Mouse (Mus musculus) A20 (cell line): ENCODE data around the gene Mgat5b.

Source experiments
- DNase-seq: peaks from one replicate; pipeline ENCODE4 v3.0.0-alpha.2; 2011; ENCODE audit warnings: low read depth, low spot score

The Mgat5b gene

DNA sequence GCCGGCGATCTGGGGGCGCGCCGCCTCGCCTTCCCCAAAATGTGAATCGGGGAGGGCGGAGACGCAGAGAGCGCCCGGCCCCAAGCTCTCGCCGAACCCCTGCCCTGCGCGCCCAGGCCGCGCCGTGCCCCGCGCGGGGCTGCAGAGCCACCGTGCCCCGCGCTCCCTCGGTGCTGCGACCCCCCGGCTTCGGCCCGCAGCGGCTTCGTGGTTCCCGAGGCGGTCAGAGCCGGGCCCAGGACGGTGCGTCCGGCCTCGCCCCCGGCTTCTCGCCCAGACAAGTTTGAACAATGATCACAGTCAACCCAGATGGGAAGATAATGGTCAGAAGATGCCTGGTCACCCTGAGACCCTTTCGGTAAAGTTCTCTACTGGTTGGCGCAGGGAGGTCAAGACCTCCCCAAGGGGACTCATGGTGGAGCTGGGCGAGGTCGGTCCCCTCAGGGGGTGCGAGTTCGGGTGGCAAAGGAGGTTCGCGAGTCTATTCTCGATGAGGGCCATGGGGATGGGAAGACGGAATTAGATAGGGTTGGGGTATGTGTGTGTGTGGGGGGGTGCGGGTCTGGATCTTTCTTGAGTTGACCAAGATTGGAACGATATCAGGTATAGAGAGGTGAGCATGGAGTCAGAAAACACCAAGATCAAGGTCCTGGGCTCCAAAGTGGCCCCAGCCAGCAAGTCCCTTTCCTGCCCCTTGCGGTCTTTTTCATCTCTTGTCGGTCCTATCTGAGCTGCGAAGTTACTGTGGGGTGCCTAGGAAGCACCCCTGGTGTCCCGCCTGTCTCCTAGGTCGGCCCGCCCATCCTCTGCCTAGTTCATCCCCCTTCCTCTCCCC is 740 bp downstream of the Mgat5b start:
- DNase-seq = no peak

DNA sequence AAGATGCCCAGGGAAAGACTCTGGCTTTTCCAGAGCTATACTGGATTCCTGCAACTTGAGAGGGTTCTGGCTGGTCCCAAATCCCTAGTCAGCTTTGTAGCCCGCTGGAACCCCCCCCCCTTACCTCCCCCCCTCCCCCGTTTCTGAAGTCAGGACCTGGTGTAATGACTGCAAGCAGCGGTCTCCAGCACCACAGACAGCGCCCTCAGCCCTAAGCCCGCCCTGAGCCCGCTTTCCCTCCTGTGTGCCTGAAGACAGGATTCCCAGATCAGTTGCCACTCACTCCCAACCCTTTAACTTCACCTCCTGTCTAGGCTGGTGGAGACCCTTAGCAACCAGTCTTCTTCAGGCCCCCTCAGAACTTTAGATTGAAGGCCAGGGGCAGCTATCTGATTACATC is 2.1 kb downstream of the Mgat5b start:
- DNase-seq = no peak

DNA sequence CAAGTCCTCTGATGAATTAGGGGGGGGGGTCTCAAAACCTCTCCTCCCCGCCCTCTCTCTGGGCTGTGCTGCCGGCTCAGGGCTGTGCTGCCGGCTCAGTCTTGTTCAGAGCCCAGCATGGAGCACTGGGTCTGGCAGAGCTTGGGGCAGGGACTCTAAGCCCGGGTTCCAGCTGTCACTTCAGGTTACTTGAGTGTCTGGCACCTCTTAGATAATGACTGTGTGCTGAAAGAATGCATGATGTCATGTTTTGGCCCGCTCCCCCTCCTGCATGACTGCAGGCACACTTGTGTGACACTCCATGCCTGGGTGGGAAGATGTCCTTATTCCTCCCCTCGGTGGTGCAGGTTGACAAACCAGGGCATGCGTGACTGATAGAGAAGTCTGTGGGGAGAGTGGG is 3.4 kb downstream of the Mgat5b start:
- DNase-seq = no peak

DNA sequence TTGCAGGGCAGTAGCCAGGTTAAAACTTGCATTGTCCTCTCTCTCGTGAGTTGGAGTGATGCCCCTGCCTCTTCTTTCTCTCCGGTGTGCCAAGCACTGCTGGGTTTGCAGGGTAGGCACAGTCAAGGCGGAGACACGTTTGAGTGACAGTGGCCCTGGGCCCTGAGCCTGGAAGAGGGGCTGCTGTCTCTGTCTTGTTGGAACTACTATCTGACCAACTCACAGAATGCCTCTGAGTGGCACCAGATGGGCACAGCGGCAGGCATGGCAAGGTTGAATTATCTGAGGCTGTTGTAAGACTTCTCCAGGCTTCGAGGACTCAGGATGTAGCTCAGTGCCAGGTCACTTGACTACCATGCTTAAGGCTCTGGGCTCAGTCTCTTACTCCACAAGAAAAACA is 9.4 kb downstream of the Mgat5b start:
- no peak for DNase-seq

DNA sequence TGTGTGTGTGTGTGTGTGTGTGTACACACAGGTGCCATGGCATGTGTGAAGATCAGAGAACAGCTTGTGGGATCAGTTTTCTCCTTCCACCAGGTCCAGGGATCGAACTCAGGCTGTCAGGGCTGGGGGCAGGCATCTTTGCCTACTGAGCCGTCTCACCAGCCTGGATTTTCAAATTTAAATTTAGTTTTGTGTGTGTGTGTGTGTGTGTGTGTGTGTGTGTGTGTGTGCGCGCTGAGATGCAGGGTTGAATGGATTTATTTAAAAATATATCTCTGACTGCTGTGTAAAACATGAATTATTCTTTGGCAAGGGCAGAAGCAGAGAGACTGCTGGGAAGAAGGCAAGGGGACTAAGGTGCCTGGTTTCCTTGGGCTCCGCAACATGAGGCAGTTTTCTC is 16.2 kb downstream of the Mgat5b start:
- DNase-seq = no peak

DNA sequence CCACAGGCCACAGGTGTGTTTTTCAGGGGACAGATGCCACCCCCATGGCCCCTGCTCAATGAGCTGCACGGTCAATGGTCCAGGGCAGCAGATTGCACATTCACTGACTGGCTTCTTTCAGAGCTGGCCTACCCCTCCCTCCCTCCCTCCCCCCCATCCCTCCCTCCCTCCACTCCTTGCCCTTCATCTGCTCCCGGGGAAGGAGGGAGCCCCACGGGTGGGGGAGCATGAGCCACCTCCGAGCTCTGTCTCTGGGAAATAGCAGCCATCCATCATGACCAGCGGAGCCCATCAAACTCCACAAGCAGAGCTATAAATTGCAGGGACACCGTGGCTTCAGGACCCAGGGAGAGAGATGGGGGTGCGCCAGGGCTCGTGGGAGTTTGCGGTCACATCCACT is 16.7 kb downstream of the Mgat5b start:
- DNase-seq = no peak

DNA sequence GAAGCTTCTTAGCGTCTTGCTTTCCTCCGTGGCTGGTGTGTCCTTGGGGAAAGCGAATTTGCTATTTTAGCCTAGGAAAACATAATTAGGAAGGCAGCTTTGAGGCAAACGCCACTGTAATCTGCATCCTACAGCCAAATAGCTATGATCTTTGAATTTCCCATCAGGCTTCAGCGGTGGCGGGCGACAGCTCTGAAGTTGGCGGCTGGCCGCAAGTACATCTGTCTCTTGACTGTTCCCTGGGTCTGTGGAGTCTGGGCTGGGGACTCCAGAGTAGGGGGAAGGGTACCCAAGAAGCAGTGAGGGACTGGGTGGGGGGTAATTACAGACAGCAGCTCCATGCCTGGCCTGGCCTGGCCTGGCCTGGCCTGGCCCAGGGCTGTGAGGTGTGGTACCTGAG is 17.3 kb downstream of the Mgat5b start:
- DNase-seq = no peak

DNA sequence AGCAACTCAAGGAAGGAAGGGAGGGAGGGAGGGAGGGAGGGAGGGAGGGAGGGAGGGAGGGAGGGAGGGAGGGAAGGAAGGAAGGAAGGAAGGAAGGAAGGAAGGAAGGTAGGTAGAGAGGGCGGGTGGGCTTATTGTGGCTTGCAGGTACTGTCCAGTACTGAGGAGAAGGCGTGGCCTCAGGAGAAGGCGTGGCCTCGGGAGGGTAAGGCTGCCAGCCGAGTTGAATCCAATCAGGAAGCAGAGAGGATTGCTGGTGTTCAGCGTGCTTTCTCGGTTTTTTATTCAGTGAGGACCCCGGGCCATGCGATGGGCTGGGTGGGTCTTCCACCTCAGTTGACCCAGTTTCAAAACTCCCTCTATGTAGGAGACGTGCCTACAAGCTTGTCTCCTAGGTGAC is 18.5 kb downstream of the Mgat5b start:
- DNase-seq = no peak

DNA sequence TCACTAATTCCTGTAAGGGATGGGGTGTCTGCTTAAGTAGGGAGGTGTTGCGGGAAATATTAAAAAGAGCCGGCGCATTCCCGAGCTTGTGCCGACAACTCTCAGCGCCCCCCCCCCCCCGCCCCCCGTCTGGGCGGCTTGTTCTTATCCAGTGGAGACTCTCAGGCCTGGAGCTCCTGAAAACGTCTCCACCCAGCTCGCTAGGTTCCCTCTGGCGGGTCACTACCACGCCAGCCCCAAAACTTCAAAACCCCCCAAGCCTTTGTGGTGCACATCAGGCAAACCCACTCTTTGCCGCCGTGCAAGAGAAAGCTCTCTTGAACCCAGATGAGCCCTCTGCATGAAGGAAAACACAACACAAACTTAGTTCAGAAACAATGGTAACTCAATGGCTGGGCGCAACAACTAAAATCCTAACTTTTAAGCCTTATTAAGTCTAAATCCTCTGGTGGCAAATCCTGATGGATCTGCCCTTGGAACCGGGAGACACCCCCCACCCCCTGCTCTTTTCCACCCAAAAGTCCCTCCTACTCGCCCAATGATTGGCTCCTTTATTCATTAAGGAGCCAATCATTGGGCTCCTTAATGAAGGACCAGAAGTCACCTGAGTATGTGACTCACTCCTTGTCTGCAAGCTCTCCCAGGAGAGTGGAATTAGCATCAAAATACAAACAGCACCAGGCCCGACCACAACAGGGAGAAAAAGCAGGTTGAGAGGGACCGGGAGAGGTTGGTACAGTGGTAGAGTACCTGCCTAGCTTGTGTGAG is 21.6 kb downstream of the Mgat5b start:
- DNase-seq = no peak

DNA sequence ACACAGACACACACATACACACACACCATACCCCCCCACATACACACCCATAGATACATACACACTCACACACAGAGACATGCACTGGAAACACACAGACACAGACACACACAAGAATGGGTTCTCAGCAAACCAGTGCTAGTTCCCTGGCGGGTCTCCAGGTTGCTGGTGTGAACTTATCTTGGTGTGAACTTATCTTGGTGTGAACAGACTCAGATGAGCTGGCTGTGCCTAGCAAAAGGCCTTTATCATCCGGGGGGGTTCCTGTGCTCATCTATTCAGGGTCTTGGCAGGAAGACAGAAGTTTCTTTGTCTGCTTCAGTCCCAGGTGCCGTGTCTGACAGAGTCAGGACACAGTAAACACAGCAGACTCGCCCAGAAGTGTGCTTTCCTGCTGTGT is 25.7 kb downstream of the Mgat5b start:
- DNase-seq = no peak

DNA sequence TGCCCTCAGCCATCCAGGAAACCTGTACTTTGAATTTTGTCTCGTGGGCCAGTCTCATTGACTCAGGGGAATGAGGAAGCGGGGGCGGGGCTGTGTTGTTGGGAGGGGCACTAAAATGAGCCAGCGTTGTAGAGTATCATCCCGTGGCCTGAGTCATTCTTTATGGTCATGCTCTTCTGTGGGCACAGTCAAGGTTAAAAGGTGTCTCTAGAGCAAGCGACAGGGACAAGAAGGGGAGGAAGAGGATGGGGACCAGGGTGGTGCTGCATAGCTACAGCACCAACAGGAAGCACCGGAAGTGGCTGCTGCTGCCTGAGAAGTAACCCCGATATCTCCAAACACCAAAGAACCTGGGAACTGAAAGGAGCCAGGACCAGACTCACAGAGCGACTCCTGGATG is 31.2 kb downstream of the Mgat5b start:
- DNase-seq = no peak

DNA sequence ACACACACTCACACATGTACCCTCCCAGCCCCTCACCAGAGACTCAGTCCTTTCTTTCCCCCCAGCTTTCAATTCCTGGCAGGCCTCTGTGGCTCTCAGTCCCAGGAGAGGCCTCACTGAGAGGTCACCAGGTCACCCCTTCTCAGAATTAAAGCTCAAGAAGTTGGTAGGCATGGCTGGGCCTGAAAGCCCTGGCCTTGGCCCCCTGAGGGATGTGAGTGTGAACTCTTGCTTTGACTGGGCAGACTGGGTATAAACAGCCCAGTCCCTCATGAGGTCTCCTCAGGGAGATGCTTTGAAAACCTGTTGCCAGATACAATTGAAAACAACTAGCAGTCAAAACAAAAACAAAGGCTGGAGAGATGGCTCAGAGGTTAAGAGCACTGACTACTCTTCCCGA is 32.8 kb downstream of the Mgat5b start:
- DNase-seq = no peak

DNA sequence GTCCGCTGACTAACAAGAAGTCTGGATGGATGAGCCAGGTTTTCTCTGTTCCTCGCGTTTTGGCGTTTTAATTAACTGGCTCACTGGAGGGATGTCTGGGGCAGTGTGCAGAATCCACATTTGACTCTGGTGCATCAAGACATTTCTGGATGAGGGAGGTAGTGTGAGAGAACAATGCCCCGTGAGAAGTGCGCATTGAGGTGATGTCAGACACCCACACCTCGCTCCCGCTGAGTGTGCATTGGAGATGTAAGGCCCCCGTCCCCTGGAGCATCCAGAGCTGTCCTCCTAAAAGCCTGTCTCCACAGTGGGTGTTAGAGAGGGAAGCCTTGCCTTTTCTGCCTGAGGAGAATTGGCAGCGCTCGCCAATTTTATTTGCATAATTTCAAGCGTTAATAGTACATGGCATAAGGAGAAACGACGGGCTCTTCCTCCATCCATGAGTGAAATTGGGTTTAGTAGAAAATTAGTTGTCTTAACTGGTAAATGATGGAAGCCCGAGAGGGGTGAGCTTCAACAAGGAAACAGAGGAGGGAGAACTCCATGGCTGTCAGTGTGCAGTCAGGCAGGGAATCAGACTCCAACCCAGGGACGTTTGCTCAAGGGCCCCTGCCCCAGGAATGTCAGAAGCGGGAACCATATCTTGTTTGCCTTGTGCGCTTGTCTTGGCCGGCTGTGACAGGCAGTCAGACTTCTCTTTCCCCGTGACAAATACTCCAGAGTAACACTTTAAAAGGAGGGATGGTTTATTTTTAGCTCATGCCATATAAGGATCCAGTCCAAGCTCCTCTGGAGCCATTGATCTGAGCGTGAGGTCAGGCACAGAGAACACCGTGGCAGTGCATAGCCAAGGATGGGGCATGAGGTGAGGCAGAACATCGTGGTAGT is 35.8 kb downstream of the Mgat5b start:
- DNase-seq = no peak

DNA sequence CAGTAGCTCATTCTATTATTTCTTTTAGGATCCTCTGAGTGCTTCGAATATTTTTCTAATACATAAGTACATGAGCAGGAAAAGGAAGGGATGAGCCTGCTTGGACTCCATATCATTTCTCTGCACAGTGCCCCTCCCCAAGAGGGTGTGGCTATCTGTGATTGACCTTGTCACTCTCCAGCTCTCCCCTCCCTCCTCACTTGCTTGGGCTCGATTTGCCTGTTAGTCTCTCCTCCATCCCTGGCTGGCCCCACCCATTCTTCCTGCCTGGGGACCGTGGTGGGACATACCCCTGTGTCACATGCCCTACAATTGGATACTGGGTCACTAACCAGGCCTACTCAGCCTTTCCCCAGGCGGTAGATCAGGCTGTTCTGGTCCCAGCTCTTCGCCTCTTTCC is 39.9 kb downstream of the Mgat5b start:
- no peak for DNase-seq

DNA sequence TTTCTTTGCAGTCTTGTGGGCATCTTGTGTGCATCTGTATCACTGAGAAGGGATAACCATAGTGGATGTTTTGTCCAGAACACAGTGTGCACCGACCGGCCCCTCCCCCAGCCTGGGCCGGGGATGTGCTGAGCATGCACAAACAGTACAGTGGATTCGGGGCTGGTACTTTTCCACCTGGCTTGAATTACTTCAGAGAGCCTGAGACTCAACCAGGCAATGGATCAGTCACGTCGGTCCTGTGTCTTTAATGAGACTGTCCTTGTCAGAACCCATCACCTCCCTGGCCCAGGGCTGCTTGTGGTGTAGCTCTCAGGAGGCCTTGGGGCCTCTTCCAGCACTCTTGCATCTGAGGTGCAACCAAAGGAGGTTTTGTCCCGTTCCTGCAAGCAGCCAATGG is 46.4 kb downstream of the Mgat5b start:
- DNase-seq = no peak

DNA sequence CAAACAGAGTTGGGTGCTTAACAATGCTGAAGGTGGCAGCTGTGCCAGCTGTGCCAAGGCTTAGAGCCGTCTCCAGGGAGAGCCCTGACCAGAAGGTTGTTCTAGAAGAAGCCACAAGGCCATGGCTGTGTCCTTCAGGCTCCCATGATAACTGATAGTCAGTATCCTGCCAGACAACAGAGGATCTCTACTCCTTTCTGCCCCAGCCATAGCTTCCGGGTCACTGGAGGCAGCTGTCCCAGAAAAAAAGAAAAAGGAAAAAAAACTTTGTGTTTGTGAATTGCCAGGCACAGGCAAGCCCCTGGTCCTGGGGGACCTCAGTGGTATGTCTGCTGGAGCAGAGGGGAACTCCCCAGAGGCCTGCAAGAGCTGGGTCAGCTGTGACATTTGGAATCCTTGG is 47.3 kb downstream of the Mgat5b start:
- no peak for DNase-seq

DNA sequence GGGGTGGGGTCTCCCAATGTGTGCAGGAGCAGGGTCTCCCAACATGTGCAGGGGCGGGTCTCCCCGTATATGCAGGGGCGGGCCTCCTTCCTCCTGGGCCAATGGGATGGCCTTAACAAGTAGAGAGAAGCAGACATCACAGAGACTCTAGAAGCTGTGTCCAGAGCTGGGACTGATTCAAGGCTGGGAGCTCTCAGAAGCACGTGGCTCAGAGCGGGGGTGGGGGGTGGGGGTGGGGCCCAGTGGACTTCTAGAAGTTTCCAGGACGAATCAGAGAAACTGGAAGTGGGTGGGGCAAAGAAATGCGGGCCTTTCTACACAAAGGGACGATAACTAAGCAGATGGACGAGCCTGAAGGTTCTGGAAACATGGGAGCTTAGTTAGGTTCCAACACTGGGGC is 49.9 kb downstream of the Mgat5b start:
- DNase-seq = no peak

DNA sequence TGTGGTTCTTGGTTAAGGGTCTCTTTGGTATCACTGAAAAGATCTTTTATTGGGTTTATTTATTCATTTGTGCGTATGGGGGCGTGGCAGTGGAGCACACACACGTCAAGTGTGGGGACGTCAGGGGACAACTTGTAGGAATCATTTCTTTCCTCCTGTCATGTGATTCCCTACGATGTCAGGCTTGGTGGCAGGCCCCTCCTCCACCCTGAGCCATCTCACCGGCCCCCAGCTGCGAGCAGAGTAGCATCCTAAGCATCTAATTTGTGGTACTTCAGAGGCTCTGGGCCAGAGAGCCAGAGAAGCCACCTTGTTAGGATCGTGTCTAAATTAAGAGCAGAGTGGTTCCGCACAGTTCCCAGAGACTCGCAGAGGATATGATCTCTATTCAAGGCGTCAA is 50.8 kb downstream of the Mgat5b start:
- no peak for DNase-seq

DNA sequence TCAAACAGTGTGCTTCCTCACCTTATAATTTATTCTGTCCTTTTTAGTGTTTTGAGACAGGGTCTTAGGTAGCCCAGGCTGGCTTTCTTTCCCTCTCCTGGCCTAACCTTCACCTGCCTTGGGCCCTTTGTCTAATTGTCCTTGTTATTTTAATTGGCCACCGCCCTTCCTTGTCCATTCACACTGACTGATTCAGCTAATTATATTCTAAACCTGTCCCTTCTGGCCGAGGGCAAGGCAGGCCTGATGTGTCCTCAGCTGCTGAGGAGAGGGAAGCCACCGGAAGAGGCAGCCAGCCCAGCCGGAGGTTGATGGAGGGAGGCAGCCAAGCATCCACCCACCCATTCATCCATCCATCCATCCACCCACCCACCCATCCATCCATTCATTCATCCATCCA is 52.2 kb downstream of the Mgat5b start:
- no peak for DNase-seq

DNA sequence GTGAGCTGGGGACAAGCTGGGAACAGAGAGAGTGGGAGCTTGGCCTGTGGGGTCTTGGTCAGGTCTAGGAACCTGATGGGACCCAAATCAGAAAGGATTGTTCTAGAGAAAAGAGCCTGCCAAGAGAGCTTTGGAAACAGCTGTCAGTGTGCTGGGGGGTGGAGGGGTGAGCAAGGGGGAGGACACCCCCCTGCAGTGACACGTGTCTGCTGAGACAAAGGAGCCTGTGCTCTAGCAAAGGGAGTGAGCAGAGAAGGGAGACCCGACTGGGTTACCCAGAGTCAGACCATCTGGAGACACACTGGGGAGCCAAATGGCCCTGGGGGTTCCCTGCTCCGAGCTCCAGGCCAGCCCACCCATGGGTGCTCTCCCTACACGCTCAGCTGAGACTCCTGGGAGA is 54.2 kb downstream of the Mgat5b start:
- no peak for DNase-seq

DNA sequence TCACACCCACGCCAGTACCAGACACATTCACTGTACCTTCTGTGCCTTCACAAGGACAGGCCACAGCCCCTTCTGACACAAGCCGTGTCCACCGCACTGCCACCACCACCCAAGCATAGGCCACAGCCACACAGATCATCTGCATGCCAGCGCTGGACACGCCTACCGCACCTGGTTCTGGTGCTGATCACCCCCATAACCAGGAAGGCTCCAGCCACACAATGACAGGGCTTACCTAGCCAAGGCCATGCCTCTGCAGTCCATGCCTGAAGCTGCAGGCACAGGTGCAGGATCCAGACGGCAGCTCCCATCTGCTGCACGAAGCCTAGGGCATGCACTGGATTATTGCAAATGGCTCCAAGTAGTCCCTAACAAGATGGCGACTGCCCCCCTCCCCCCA is 54.8 kb downstream of the Mgat5b start:
- DNase-seq = no peak

DNA sequence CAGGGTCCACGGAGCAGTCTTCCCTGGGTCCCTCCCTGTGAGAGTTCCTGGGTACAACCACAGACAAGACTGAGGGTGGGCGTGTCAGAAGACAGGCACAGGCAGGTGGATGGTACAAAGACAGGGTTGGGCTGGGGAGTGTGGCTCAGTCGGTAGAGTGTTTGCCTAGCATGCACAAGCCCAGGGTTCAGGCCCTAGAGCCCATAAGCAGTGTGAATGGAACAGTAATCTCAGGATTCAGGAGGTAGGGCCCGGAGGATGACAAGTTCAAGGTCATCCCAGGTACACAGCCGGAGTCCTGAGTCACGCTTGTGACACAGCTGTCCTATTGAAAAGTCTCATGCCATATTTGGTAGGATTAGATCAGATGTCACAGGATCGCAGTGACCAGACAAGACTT is 55.7 kb downstream of the Mgat5b start:
- DNase-seq = no peak
